ENCODE assay signal across 15 mouse cellular contexts in the genomic region with DNA sequence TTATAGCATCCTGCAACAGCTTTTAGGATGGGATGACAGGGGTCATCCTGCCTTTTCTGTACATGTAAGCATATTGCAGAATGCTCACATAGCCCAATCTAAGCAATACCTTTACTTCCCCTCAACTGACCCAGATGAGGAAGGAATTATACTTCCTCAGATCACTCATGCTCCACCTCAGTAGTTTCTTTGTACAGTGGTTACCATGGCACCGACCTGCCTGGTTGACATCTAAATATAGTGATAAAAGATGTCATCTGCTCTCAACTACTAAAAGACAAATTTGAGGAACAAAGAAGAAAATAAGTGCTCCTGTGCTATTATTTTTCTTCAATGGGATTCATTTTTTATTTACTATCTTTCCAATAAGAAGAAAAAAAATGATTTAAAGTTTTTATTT.
"Had no signal": no experiment of that assay in that cellular context is flagged by ENCODE, and none has a peak within 500 bp of the region (broad histone marks: within the 10 kb centered on the region; RNA-seq: fewer than 3 reads in every experiment).

No protein-coding gene starts in this region.

- H3K4me2 ChIP-seq: neural tube, embryonic 15.5 days; stomach, embryonic 15.5 days had no signal

- H3K4me3 ChIP-seq: neural tube, embryonic 15.5 days; stomach, embryonic 15.5 days had no signal

- H3K9me3 ChIP-seq: neural tube, embryonic 15.5 days; stomach, embryonic 15.5 days had no signal

- DNase-seq: retina, postnatal 1 day; right cerebral cortex, adult 18-20 months; right cerebral cortex, postnatal 14 days; right cerebral cortex, postnatal 25 days; right cerebral cortex, postnatal 4 days; spleen, adult 18-20 months; thymus, adult 18-20 months; thymus, adult 2 months; thymus, postnatal 14 days; thymus, postnatal 25 days; thymus, postnatal 36 days; thymus, postnatal 4 days had no signal

- H3K36me3 ChIP-seq: neural tube, embryonic 15.5 days; stomach, embryonic 15.5 days had no signal

- H3K9ac ChIP-seq: neural tube, embryonic 15.5 days; stomach, embryonic 15.5 days had no signal

- H3K27me3 ChIP-seq: neural tube, embryonic 15.5 days; stomach, embryonic 15.5 days had no signal

- H3K27ac ChIP-seq: neural tube, embryonic 15.5 days; stomach, embryonic 15.5 days; stomach, postnatal 0 days had no signal

- H3K4me1 ChIP-seq: neural tube, embryonic 15.5 days; stomach, embryonic 15.5 days had no signal
